Mouse (Mus musculus) forebrain, embryonic 13.5 days (tissue): ENCODE data around the gene Itpripl1. TPM values are rescaled to one million over a fixed set of nuclear protein-coding genes. Genes with fewer than 3 reads are reported as not detected.
"Not testable (repeated sequence)": the region's sequence is repeated elsewhere in the genome, so short reads cannot be mapped to it uniquely, and the experiment has no call there.

Experiments
- ATAC-seq: fragments of 200-750 bp; cut with Nextera tagmentation; 2 replicates; pipeline ENCODE4 v1.8.0; 2017
- H3K27ac ChIP-seq: fragments of 300-500 bp; sonication (generic); 2 replicates; pipeline ENCODE4 v1.5.1; 2015; ENCODE audit warnings: inconsistent platforms, mild to moderate bottlenecking, moderate library complexity
- H3K27me3 ChIP-seq: fragments of 300-500 bp; sonication (generic); 2 replicates; pipeline ENCODE4 v1.6.1; 2015; ENCODE audit warnings: mild to moderate bottlenecking, inconsistent platforms
- H3K36me3 ChIP-seq: fragments of 300-500 bp; sonication (generic); 2 replicates; pipeline ENCODE4 v1.6.1; 2015; ENCODE audit warnings: mild to moderate bottlenecking, inconsistent platforms; ENCODE audit not compliant: poor library complexity, severe bottlenecking
- H3K4me1 ChIP-seq: fragments of 300-500 bp; sonication (generic); 2 replicates; pipeline ENCODE4 v1.6.1; 2015; ENCODE audit warnings: inconsistent platforms
- H3K4me2 ChIP-seq: fragments of 300-500 bp; sonication (generic); 2 replicates; pipeline ENCODE4 v1.6.1; 2015; ENCODE audit warnings: inconsistent platforms, mild to moderate bottlenecking, moderate library complexity
- H3K4me3 ChIP-seq: fragments of 300-500 bp; sonication (generic); 2 replicates; pipeline ENCODE4 v1.5.1; 2015; ENCODE audit warnings: mild to moderate bottlenecking, inconsistent platforms
- H3K9ac ChIP-seq: fragments of 300-500 bp; sonication (generic); 2 replicates; pipeline ENCODE4 v1.6.1; 2015; ENCODE audit warnings: mild to moderate bottlenecking, inconsistent platforms
- H3K9me3 ChIP-seq: fragments of 300-500 bp; sonication (generic); replicated peaks from 2 replicates; pipeline ENCODE4 v1.6.1; 2016; ENCODE audit warnings: inconsistent platforms
- WGBS: fragments of 180-500 bp; shearing (Covaris S2); methylation state at CpG from one replicate; pipeline ENCODE4 v1.1.7; 2015; 5-methylcytosine and 5-hydroxymethylcytosine counted together
- polyA plus RNA-seq: library from polyadenylated mRNA; unstranded; fragments of >200 nt; fragmentation: Nextera tagmentation; extraction: Ambion mirVana; gene quantifications from 2 replicates; pipeline ENCODE4 v1.2.1, GENCODE M21; 2015

The Itpripl1 gene
- polyA plus RNA-seq, 1 experiment from 2014 or later: 19.6 TPM

- 96% methylated on average over 4 of the region's 4 CpGs for WGBS
- Histone ChIP-seq H3K27me3 (no peaks in the 10 kb centered on the region), H3K9me3 (0 out of 2 replicates have a peak, but pooled peaks cover 3% of the 10 kb centered on the region), H3K9ac (no peak overlapping the region), H3K4me1 (peaks cover 45% of the 10 kb centered on the region), H3K27ac (no peak overlapping the region), H3K4me2 (no peak overlapping the region), H3K36me3 (peaks cover 23% of the 10 kb centered on the region), H3K4me3 (no peak overlapping the region)
- no peak for ATAC-seq
Measured at GRCm38 (mm10) chr2:127138449-127138848, 4.8 kb downstream of the Itpripl1 start.

DNA sequence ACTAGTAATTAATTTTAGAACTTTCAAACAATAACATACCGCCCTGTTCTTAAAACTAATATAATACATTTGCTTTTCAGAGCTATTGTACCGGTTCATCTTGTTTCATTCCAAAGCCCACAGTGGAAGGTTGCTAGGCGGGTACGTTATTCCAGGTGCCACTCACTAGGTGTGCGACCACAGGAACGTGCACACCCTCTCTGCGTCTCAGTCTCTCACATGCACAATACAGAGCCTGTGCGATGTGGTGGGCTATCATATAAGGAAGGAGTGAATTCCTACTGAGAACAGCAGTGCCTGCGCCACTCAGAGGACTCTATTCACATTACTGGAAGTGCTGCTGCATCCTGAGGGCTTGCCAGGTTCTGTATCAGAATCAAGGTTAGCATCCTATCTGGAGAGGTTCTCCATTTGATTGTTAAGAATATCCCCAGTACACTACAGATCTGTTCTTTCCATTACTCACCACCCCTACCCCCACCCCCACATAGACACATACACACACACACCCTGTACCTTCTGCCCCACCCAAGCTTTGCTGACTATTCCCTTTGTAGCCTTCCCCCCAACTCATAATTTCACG, 5.3 kb downstream of the Itpripl1 start:
- peaks cover 23% of the 10 kb centered on the region for H3K36me3 ChIP-seq
- no peak overlapping the region for H3K4me2 ChIP-seq
- peaks cover 47% of the 10 kb centered on the region for H3K4me1 ChIP-seq
- no peak for ATAC-seq
- WGBS: 79% methylated on average over 10 of the region's 10 CpGs
- H3K27me3 ChIP-seq: no peaks in the 10 kb centered on the region
- H3K4me3 ChIP-seq: no peak overlapping the region
- H3K9ac ChIP-seq: no peak overlapping the region
- H3K9me3 ChIP-seq: 0 out of 2 replicates have a peak, but pooled peaks cover 3% of the 10 kb centered on the region
- H3K27ac ChIP-seq: peak overlapping the region; percentile 61

- Histone ChIP-seq H3K4me3 (no peak overlapping the region), H3K4me2 (peak overlapping the region; percentile 27), H3K27me3 (no peaks in the 10 kb centered on the region), H3K4me1 (peaks cover 47% of the 10 kb centered on the region), H3K9me3 (0 out of 2 replicates have a peak, but pooled peaks cover 3% of the 10 kb centered on the region), H3K9ac (no peak overlapping the region), H3K27ac (peak overlapping the region; percentile 79), H3K36me3 (peaks cover 23% of the 10 kb centered on the region)
- ATAC-seq: peak; percentile 59
- 6% methylated on average over 5 of the region's 5 CpGs for WGBS
Measured at GRCm38 (mm10) chr2:127136979-127137378, 6.3 kb downstream of the Itpripl1 start.

- not testable (repeated sequence) for H3K9ac ChIP-seq, H3K27ac ChIP-seq, H3K9me3 ChIP-seq, H3K27me3 ChIP-seq, ATAC-seq, H3K4me2 ChIP-seq, H3K4me3 ChIP-seq
- peaks cover 14% of the 10 kb centered on the region for H3K36me3 ChIP-seq
- H3K4me1 ChIP-seq: peaks cover 54% of the 10 kb centered on the region
- 57% methylated on average over 3 of the region's 3 CpGs for WGBS
Measured at GRCm38 (mm10) chr2:127135255-127135654, 8.0 kb downstream of the Itpripl1 start.

GRCm38 (mm10) chr2:127133621-127134461, 9.4 kb downstream of the Itpripl1 start, which contains the start of gene Ncaph:
Gene Ncaph, minus strand, starts transcription at chr2:127133954.
- ATAC-seq: peak; percentile 89
- Histone ChIP-seq H3K4me3 (peak within 1 kb of the TSS; percentile 63), H3K9ac (peak within 1 kb of the TSS; percentile 73), H3K9me3 (no peaks in the 10 kb centered on the region), H3K4me2 (peak within 1 kb of the TSS; percentile 63), H3K27me3 (no peaks in the 10 kb centered on the region), H3K4me1 (peaks cover 54% of the 10 kb centered on the region), H3K36me3 (peaks cover 6% of the 10 kb centered on the region; the same call in 1 of the 2 replicates), H3K27ac (peak within 1 kb of the TSS; percentile 68)
- 1% methylated on average over 57 of the region's 57 CpGs for WGBS

- peaks cover 35% of the 10 kb centered on the region for H3K4me1 ChIP-seq
- no peak overlapping the region for H3K9ac ChIP-seq
- H3K36me3 ChIP-seq: peaks cover 18% of the 10 kb centered on the region
- H3K4me3 ChIP-seq: no peak overlapping the region
- H3K4me2 ChIP-seq: peak overlapping the region; percentile 63
- 80% methylated on average over 8 of the region's 8 CpGs for WGBS
- no peaks in the 10 kb centered on the region for H3K9me3 ChIP-seq
- no peaks in the 10 kb centered on the region for H3K27me3 ChIP-seq
- H3K27ac ChIP-seq: no peak overlapping the region
- no peak for ATAC-seq
Measured at GRCm38 (mm10) chr2:127131353-127131752, 11.9 kb downstream of the Itpripl1 start.

GRCm38 (mm10) chr2:127128926-127129325, 14.3 kb downstream of the Itpripl1 start:
- Histone ChIP-seq H3K27ac (no peak overlapping the region), H3K4me2 (no peak overlapping the region), H3K36me3 (peaks cover 43% of the 10 kb centered on the region), H3K4me1 (peaks cover 24% of the 10 kb centered on the region), H3K9ac (no peak overlapping the region), H3K9me3 (no peaks in the 10 kb centered on the region), H3K27me3 (no peaks in the 10 kb centered on the region), H3K4me3 (no peak overlapping the region)
- ATAC-seq: no peak
- 87% methylated on average over 5 of the region's 5 CpGs for WGBS

- WGBS: 89% methylated on average over 8 of the region's 8 CpGs
- H3K9me3 ChIP-seq: no peaks in the 10 kb centered on the region
- ATAC-seq: no peak
- no peak overlapping the region for H3K9ac ChIP-seq
- no peak overlapping the region for H3K4me2 ChIP-seq
- no peak overlapping the region for H3K4me3 ChIP-seq
- no peak overlapping the region for H3K27ac ChIP-seq
- no peaks in the 10 kb centered on the region for H3K27me3 ChIP-seq
- H3K4me1 ChIP-seq: no peaks in the 10 kb centered on the region
- H3K36me3 ChIP-seq: peaks cover 94% of the 10 kb centered on the region
Measured at GRCm38 (mm10) chr2:127121591-127122235, 21.5 kb downstream of the Itpripl1 start.

DNA sequence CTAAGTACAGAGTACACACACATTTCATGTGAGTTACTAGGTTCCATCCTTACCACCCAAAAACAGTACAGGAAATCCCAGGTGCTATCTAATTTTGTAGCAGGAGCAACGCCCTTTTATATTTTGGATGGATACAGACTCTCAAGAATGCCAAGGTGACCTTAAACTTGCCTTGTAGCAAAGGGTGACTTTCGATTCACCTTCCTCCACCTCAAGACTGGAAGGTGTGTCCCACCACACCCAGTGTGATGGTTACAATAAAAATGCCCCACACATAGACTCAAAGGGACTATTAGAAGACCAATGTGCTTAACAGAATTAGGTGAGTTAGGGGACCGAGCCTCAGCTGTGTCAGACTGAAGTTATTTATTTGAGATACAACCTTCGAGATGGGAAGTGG, 34.3 kb downstream of the Itpripl1 start:
- Histone ChIP-seq H3K4me3 (no peak overlapping the region), H3K36me3 (peaks cover 97% of the 10 kb centered on the region), H3K4me1 (no peaks in the 10 kb centered on the region), H3K4me2 (no peak overlapping the region), H3K9ac (no peak overlapping the region), H3K27me3 (no peaks in the 10 kb centered on the region), H3K27ac (no peak overlapping the region), H3K9me3 (no peaks in the 10 kb centered on the region)
- ATAC-seq: no peak
- WGBS: 93% methylated on average over 4 of the region's 4 CpGs

GRCm38 (mm10) chr2:127092000-127092399, 51.2 kb downstream of the Itpripl1 start:
- no peak overlapping the region for H3K4me3 ChIP-seq
- H3K27me3 ChIP-seq: no peaks in the 10 kb centered on the region
- no peak for ATAC-seq
- WGBS: 77% methylated on average over 8 of the region's 8 CpGs
- H3K4me2 ChIP-seq: no peak overlapping the region
- no peak overlapping the region for H3K9ac ChIP-seq
- no peak overlapping the region for H3K27ac ChIP-seq
- no peaks in the 10 kb centered on the region for H3K9me3 ChIP-seq
- H3K4me1 ChIP-seq: no peaks in the 10 kb centered on the region
- H3K36me3 ChIP-seq: 0 out of 2 replicates have a peak, but pooled peaks cover 3% of the 10 kb centered on the region

GRCm38 (mm10) chr2:127090151-127090550, 53.1 kb downstream of the Itpripl1 start:
- not testable (repeated sequence) for H3K9ac ChIP-seq, H3K4me3 ChIP-seq, H3K27me3 ChIP-seq, H3K9me3 ChIP-seq, H3K27ac ChIP-seq, H3K4me1 ChIP-seq, H3K4me2 ChIP-seq, H3K36me3 ChIP-seq, ATAC-seq
